Mouse (Mus musculus) gastrocnemius, postnatal 10 days (tissue): Measurements from ENCODE around the gene Fank1. TPM values are rescaled to one million over a fixed set of nuclear protein-coding genes. Genes with fewer than 3 reads are reported as not detected.

Experiments
- DNase-seq: peaks from one replicate; pipeline ENCODE4 v3.0.0; 2021; ENCODE audit warnings: mixed read lengths
- total RNA-seq, 2 experiments: library from RNA; stranded (reverse); gene quantifications; 2 replicates each; pipeline ENCODE4 v1.2.3; 2021

Gene Fank1
- total RNA-seq, 2 experiments from 2014 or later: 0.38 TPM; not detected in 1

DNA sequence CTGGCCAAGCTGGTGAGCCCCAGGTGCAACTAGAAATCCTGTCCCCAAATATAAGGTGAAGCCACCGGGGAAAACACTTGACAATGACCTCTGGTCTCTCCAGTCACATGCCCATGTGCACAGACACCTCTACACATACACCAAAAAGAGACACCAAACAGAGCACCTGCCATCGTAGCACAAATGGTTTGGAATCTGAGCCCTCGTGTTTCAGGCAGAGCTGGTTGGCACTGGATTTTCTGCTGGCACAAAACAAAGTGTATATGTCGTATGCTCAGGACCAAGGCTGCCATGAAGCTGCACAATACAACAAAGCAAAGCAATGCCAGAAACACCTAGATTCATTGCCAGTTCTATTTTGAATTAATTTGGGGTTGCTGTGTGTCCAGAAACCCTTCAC, 8.6 kb upstream of the Fank1 start:
- DNase-seq: no peak

DNA sequence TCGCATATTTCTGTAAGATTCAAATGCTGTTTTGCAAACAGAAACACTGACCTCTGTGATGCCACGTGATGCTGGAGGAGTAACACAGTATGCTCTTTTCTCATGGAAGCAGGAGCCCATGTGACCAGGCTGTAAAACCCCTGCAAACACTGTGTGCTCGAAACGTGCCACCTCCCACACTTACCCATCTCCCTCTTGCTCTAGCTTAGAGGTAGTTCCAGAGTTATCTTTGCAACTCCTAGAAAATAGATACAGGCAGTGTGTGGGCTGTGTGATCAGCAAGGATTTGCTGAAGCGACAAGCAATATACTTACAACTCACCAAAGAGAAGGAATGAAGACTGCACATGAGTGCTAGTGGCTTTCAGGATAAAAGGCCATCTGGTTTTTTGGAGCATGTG, 8.1 kb upstream of the Fank1 start:
- DNase-seq: no peak

DNA sequence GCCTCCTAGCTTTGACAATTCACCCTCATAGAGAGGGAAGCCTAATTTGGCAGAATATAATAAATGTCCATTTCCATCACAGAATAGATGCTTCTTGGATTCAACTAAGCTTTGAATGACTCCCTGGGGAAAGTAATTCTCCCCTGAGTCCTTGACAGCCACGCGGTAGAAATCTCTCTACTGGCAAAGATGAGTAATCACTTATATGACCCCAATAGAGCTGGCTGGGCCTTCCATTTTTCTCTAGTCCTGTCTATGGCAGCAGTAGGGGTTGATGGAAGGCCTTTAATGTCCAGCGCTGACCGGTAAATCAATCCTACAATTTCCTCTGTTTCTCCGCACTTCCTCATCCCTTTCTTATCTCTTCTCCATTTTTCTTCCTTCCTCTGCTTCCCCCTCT, 1.5 kb upstream of the Fank1 start:
- DNase-seq: no peak

DNA sequence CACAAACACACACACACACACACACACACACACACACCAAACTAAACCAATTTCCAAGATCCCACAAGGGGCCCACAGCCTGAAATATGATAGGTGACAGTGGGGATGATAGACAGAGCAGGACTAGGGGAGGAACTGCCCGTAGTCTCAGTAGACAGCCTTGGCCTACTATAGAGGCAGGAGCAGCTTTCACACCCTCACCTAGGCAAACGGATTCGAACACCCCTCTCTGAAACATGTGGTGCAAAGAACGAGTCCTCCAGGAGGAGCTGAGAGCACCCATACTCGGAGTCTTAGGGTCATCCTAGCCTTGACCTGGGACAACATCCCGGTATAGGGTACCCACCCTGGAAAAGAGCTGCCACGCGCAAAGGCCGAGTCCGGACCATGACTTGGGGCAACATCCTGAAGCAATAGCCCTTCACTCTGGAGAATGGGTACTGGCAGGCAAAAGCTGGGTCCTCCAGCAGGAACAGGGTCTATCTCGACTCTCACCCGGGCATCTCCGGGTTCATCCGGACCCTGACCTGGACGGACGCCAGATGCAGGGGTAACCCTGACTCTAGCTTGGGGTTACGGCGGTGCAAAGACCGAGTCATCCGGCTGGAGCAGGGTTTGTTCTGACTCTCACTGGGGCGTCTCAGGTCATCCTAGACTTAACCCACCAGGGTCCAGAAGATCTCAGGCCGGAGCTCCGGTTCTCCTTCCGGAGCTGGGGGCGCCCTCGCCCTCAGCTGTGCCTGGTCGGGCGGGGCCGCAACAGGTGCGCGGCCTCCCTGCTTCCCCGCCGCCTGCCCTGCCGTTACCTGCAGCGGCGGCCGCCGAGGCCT, 650 bp upstream of the Fank1 start:
- peak; percentile 53 for DNase-seq

DNA sequence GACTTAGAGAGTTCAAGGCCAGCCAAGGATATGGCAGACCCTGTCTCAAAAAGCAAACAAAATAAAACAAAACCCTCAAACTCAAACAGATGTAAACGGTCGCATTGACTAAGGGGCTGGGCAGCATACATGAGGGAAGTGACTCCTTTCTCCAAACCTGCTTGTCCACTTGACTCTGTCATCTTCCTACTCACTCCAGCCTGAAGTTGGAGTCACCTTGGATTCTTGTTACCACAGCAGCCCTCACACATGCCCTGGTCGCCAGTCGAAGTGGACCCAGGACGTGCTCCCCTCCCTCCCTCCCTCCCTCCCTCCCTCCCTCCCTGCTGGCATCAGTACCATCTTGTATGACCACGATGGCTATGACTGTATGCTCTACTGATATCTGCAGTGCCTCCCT, 4.9 kb downstream of the Fank1 start:
- no peak for DNase-seq

DNA sequence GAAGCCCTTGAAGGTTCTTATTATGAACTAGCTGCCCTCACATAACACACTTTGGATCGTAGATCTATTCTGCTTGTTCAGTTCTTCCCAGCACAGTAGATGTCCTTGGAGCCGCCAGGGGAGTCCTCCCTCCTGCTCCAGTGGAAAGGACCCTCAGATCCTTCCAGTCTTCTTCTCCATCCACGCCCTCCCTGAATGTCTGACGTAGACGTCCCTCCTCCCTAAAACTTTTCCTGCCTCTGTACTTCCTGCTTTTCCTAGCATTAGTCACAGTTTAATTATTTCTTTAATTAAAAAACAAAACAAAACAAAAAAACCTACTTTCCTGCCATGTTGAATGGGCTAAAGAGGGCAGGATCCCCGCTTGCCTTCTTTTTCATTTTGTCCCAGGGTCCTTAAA, 5.3 kb downstream of the Fank1 start:
- no peak for DNase-seq

DNA sequence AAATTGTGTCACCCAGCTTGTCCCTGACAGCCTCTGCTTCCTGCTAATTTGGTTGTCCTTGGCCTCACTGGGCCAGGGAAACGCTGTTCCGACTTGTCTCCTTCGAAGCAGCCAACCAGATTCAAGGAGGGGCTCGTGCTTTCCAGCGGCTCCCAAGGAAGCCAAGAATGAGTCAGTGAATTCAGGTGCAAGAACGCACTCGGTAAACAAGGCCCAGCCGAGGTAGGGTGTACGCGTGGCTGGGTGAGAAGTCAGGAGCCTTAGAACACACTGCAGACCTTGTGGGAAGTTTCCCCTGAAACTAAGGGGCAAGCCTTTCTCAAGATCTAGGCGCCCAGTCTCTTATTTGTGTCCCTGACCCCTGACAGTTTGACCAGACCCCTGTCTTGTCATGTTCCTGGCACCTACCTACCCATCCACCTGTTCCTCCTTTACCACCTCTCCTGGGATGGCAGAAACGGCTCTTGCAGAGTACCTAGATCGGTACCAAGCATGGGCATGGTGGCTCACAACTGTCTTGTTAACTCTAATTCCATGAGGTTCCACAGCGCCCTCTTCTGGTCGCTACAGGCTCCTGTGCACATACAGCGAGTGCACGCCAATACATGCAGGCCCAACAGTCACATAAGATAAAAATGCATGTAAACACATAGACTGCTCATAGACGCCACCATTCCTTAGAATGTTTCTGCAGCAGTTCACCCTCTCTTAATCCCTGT, 6.2 kb downstream of the Fank1 start, which contains the start of gene Dhx32:
Dhx32 (minus strand) TSS at position 10 of the 719 bp plus-strand sequence.
- peak; percentile 80 for DNase-seq

DNA sequence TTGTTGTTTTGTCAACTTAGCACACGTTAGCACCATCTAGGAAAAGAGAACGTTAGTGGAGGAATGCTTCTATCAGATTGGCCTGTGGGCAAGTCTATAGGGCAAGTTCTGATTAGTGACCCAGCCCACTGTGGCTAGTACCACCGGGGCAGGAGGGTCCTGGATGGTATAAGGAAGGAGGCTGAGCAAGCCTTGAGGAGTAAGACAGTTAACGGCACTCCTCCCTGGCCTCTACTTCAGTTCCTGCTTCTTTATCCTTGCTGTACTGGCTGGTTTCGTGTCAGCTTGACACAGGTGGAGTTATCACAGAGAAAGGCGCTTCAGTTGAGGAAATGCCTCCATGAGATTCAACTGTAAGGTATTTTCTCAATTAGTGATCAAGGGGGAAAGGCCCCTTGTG, 10.9 kb downstream of the Fank1 start:
- no peak for DNase-seq

DNA sequence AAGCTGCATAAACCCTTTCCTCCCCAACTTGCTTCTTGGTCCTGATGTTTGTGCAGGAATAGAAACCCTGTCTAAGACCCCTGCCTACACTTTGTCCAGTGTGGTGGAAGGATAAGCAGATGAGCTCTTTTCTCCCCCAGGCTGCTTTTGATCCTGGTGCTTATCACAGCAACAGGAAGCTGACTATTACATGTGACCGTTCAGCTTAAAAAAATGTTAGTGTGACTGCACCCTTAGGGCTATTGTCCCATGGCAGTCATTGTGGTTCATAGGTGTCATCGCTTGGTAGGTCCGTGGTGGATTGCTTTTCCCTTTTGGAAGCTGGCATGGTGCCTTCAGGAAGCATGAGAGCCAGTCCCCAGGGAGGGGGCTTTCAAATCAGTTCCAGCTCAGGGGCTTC, 11.5 kb downstream of the Fank1 start:
- DNase-seq: no peak

DNA sequence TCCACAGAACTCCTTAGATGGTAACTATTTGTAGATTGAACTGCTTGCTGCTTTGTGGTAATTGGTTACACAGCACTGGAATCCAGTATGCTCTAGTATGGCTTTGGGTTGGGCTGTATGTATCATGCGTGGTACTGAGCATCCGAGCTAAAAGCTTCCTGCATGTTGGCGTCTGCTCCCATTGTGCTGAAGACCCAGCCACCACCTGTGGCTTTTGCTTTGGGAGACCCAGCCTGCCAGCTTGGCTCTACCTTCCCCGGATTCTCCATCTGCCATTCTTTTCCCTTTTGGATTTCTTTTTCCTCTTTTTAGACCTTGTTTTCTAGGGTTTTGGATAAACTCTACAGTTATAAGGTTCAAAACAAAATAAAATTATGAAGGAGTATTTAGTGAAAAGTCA, 13.5 kb downstream of the Fank1 start:
- no peak for DNase-seq

DNA sequence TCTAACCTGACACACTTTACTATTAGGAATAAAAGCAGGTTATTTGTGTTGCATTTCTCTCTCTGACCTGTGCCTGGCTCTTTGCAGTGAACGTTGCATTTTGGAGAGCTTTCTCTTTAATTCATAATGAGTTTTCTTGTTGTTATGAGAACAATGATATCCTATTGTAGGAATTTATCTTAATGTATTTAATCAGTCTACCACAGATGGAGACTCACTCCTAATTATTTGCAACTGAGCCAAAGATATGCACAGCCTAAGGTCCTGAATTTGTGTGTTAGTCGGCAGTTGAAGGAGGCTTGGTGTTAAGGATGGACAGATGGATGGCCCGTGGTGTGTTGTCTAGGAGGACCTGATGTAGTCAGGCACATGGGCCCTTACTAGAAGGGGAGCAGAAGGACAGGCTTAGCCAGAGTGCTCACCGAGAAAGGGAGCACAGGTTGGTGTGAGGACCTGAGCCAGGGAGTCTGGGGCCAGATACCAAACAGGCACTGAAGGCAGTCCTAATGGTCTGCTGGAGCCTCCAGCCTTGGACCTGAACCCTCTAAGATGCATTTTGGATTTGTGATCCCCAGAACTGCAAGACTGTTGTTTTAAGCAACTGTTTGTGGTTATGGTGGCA, 14.1 kb downstream of the Fank1 start:
- no peak for DNase-seq

DNA sequence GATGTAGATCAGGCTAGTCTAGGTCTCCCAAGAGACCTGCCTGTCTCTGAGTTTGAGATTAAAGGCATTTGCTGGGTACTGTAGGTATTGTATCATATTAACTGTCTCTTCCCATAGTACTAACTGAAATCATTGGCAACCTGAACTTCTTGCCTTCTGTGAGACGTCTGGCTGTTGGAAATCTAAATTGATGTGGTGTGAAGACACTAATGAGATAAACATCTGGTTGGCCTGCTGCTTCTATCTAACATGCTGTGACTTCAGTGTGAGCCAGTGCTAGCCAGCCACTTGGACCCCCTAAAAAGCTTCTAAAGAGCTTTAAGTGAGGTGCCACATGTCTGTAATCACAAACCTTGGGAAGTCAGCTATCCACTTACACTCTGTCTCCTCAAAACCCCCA, 16.1 kb downstream of the Fank1 start:
- no peak for DNase-seq

DNA sequence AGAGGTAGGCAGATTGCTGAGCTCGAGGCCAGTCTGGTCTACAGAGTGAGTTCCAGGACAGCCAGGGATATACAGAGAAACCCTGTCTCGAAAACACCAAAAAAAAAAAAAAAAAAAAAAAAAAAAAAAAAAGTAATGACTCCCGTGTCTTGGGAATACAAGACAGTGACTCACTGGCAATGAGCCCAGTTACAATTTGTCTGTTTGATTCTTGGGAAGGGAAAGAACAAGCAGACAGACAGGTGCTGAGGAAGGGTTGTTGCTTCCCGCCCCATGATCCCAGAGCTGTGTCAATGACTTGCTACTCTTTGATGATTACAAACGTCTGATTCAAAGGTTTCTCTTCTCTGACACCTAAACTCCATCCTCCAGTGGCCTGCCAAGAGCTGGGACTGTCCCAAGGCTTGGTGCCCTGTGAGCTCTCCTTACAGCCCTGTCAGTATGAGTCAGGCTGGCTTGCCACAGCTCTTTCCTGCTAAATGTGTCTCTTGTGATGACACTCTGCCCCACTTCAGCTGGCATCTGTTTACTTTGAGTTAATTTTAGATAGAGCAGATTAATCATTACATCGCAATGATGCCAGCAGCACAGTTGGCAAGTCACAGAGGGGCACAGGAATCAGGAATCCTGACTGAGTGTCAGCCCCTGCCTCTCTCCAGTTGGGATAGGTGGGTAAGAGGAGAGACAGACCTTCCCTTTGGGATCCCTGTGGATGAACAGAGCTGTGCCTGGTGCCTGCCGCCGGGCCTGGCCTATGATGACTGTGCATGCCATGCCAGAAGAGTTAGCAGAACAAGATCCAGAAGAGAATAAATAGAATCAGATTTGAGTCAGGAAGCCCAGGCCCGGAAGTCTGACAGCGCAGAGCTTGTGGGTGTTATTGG, 16.8 kb downstream of the Fank1 start:
- peak; percentile 73 for DNase-seq

DNA sequence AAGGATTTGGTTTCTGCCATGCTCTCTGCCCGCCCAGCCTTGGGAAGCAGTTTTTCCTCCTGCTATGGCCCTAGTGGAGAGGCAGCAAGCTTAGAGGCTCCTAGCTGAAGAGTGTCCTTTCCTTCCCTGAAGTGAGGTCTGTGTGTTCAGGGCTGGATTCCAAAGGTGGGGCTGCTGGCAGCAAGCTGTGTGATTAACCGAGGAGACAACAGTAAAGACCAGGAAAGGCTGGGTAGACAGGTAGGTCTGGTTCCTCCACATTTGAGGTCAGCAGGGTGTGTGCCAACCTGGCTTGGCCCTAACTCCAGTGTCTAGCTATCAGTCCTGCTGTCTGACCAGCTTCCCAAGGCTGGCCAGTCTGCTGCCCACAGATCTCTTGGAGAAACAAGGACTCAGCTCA, 18.1 kb downstream of the Fank1 start:
- DNase-seq: no peak

DNA sequence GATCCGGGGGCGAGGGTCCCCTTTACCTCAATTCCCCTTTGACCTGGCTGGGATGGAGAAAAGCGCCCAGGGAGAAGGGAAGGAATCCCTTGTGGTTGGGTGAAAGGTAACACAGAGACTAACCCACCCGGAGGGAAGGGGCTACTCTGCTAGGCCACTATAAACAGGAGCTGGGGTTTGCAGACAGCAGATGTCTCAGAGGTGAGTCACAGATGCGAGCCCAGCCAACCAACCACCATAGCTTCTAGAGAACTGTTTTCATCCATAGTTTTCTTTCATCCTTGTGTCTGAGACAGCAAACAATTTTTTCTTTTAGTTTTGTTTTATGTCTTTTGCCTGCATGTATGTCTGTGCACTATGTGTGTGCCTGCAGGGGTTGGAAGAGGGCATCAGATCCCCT, 23.3 kb downstream of the Fank1 start:
- no peak for DNase-seq

DNA sequence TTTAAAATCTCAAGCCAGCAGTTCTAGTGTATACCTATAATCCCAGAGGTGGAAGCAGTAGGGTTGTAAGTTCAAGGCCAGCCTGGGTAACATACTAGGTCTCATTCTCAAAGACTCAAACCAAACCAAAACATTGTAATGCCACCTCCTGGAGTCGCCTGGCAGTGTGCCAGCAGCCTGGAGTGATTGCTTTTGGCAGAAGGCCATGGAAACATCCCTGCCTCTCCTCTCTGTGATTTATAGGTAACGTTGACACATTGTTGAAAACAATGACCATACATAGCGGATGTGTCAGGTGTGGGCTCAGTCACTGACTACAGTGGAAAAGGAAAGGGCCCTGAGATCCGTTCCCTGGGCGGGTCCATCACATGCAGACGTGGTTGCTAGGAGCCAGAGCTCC, 25.2 kb downstream of the Fank1 start:
- DNase-seq: no peak

DNA sequence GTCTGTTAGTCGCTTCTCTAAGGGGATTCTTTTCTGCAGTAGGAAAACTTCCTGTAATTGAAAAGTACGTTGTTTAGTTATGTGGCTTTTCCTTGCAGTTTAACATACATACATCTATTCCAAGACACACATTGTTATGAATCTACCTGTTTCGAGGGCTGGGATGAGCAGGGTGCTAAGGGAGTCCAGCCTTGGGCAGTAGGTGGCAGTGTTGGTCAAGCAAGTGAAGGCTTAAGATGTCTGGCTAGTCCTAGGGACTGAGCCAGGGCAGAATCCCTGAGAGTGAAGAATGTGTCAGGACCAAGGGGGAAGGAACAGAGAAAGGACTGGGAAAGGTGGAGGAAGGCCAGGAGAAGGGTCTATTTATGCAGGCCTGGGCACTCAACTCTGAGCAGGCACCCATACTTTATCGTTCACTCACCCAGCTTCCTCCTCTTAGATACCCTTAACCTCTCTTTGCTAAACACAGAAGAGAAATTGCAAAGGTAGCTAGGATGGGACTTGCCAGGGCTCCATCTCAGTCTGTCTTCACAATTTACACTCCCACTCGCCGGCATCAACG, 29.0 kb downstream of the Fank1 start:
- peak; percentile 69 for DNase-seq

DNA sequence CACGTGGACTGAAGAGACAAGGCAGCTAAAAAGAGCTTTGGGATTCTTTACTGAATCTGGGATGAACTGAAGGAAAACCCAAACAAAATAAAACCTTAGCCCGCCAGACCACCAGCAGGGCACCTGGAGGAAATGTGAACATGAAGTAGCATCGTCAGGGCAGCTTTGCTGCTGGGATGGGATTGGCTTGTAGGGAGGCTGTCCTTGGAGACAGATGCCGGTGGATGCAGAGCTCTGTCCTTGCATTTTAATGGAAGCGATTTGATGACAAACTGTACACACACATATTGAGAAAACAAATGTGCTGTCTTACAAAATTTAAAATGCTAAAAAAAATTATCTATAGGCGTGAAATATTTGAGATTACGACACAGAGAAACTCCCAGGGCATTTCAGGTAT, 36.3 kb downstream of the Fank1 start:
- no peak for DNase-seq

DNA sequence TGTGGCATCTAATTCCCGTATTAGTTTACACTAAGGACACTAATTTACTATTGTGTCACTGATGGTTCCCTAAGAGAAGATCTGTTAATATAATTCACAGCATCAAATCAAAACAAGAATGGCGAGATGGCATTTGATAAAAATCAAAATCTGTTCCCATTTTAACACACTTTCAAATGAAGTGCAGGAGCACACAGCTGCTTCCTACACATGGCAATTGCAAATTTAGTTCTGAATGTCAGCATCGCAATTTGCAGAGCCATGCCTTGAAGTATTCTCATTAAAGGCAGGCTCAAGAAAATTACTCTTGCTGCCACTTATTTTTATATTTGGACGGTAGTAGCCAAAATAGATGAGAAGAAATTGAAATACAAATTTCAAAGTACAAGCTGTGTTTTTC, 36.7 kb downstream of the Fank1 start:
- no peak for DNase-seq

DNA sequence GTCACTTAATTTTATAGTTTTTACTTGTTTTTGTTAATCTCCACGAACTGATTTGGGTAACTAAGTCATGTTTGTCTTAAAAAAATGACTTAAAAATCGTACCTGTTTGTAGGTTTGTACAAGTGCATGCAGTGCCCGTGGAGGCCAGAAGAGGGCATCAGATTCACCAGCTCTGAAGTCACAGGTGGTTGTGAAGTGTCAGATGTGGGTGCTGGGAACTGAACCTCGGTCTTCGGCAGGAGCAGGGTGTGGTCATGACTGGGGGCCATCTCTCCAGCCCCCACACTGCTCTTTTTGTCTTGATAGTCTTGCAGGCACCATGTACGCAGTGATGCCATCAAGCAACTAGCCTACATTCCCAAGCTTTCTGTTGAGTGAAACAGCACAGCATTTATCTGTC, 47.1 kb downstream of the Fank1 start:
- no peak for DNase-seq

DNA sequence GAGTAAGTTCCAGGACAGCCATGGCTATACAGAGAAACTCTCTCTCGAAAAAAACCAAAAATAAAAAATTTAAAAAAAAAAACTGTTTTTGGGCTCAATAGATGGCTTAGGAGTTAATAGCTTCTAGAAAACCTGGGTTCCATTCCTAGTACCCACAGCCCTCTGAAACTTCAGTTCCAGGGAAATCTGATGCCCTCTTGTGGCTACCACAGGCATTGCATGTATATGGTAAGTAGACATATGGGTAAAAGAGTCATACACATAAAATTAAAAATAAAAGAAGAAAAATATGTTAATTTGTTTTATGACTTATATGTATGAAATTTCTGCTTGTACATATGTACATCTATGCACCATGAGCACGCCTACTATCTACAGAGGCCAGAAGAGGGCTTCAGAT, 47.9 kb downstream of the Fank1 start:
- no peak for DNase-seq

DNA sequence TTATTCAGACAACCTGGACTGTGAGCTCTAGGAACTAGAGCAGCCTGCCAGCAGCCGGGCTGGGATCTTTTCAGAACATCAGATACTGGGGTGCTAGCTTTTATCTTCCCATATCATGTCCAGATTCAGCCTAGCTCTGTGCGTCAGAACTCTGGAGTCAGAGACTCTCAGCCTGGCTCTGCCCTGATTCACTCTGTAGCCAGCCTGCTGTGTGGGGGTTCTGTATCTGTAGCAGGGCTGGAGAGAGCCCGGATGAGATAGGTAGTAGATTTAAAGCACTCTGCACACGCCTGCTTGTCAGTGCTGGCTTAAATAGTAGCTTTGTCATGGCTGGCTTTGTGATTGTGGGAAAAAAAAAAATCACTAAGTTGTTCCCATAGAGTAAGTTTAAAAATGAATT, 51.9 kb downstream of the Fank1 start:
- no peak for DNase-seq
